Mouse (Mus musculus) liver, embryonic 16.5 days (tissue): ENCODE results near the gene Olfr320. TPM values are rescaled to one million over a fixed set of nuclear protein-coding genes. Genes with fewer than 3 reads are reported as not detected.
A peak's percentile ranks its signal among the peaks of the same experiment; 100 is the strongest.

Experiments
- ATAC-seq: fragments of 200-750 bp; cut with Nextera tagmentation; 2 replicates; pipeline ENCODE4 v1.8.0; 2017; ENCODE audit warnings: low read depth, mild to moderate bottlenecking, moderate number of reproducible peaks, moderate library complexity
- H3K27ac ChIP-seq: fragments of 300-500 bp; sonication (generic); 2 replicates; pipeline ENCODE4 v1.5.1; 2014; ENCODE audit warnings: mild to moderate bottlenecking, low read length
- H3K27me3 ChIP-seq: fragments of 300-500 bp; sonication (generic); 2 replicates; pipeline ENCODE4 v1.6.1; 2014; ENCODE audit warnings: low read depth, low read length, mixed read lengths; ENCODE audit not compliant: control insufficient read depth, insufficient read depth
- H3K36me3 ChIP-seq: fragments of 300-500 bp; sonication (generic); 2 replicates; pipeline ENCODE4 v1.6.1; 2014; ENCODE audit warnings: mild to moderate bottlenecking; ENCODE audit not compliant: control insufficient read depth, insufficient read depth
- H3K4me1 ChIP-seq: fragments of 300-500 bp; sonication (generic); 2 replicates; pipeline ENCODE4 v1.6.1; 2014; ENCODE audit warnings: low read depth, low read length, mixed read lengths; ENCODE audit not compliant: control insufficient read depth
- H3K4me2 ChIP-seq: fragments of 300-500 bp; sonication (generic); 2 replicates; pipeline ENCODE4 v1.6.1; 2014; ENCODE audit warnings: low read depth, low read length, mixed read lengths
- H3K4me3 ChIP-seq: fragments of 300-500 bp; sonication (generic); 2 replicates; pipeline ENCODE4 v1.5.1; 2014; ENCODE audit warnings: low read depth, mild to moderate bottlenecking, low read length
- H3K9ac ChIP-seq: fragments of 300-500 bp; sonication (generic); 2 replicates; pipeline ENCODE4 v1.6.1; 2014; ENCODE audit warnings: low read depth, low read length
- H3K9me3 ChIP-seq: fragments of 300-500 bp; sonication (generic); replicated peaks from 2 replicates; pipeline ENCODE4 v1.6.1; 2016; ENCODE audit warnings: low read length; ENCODE audit not compliant: control insufficient read depth
- WGBS: fragments of 180-500 bp; shearing (Covaris S2); extraction: QIAGEN DNeasy Blood & Tissue Kit; methylation state at CpG from one replicate; pipeline ENCODE4 v1.1.7; 2014; ENCODE audit not compliant: insufficient replicate concordance; 5-methylcytosine and 5-hydroxymethylcytosine counted together
- polyA plus RNA-seq: library from polyadenylated mRNA; unstranded; fragments of >200 nt; fragmentation: Nextera tagmentation; extraction: Ambion mirVana; gene quantifications from 2 replicates; pipeline ENCODE4 v1.2.1, GENCODE M21; 2015

Gene Olfr320
- polyA plus RNA-seq: not detected in 2 replicates

GRCm38 (mm10) chr11:58680799-58681198 lies at the start of gene Olfr320:
Gene Olfr320, plus strand, starts transcription at chr11:58681099.
- no peaks in the 10 kb centered on the region for H3K9me3 ChIP-seq
- H3K4me1 ChIP-seq: no peaks in the 10 kb centered on the region
- ATAC-seq: no peak
- H3K27ac ChIP-seq: no peak within 1 kb of the TSS
- no peak within 1 kb of the TSS for H3K4me2 ChIP-seq
- no peak within 1 kb of the TSS for H3K9ac ChIP-seq
- H3K4me3 ChIP-seq: no peak within 1 kb of the TSS
- WGBS: 44% methylated on average over 1 of the region's 1 CpGs
- H3K36me3 ChIP-seq: no peaks in the 10 kb centered on the region
- no peaks in the 10 kb centered on the region for H3K27me3 ChIP-seq

- H3K4me1 ChIP-seq: peaks cover 10% of the 10 kb centered on the region
- no peaks in the 10 kb centered on the region for H3K9me3 ChIP-seq
- no peaks in the 10 kb centered on the region for H3K36me3 ChIP-seq
- H3K4me3 ChIP-seq: no peak overlapping the region
- H3K4me2 ChIP-seq: no peak overlapping the region
- ATAC-seq: no peak
- WGBS: 51% methylated on average over 4 of the region's 4 CpGs
- H3K27me3 ChIP-seq: no peaks in the 10 kb centered on the region
- H3K27ac ChIP-seq: no peak overlapping the region
- H3K9ac ChIP-seq: no peak overlapping the region
Measured at GRCm38 (mm10) chr11:58634878-58635277, 46.0 kb upstream of the Olfr320 start.

GRCm38 (mm10) chr11:58636376-58636977 lies 44.4 kb upstream of the Olfr320 start:
- 11% methylated on average over 4 of the region's 4 CpGs for WGBS
- H3K9me3 ChIP-seq: no peaks in the 10 kb centered on the region
- H3K36me3 ChIP-seq: no peaks in the 10 kb centered on the region
- H3K27me3 ChIP-seq: no peaks in the 10 kb centered on the region
- no peak for ATAC-seq
- H3K4me2 ChIP-seq: no peak overlapping the region
- no peak overlapping the region for H3K4me3 ChIP-seq
- H3K27ac ChIP-seq: no peak overlapping the region
- no peak overlapping the region for H3K9ac ChIP-seq
- H3K4me1 ChIP-seq: peaks cover 11% of the 10 kb centered on the region

DNA sequence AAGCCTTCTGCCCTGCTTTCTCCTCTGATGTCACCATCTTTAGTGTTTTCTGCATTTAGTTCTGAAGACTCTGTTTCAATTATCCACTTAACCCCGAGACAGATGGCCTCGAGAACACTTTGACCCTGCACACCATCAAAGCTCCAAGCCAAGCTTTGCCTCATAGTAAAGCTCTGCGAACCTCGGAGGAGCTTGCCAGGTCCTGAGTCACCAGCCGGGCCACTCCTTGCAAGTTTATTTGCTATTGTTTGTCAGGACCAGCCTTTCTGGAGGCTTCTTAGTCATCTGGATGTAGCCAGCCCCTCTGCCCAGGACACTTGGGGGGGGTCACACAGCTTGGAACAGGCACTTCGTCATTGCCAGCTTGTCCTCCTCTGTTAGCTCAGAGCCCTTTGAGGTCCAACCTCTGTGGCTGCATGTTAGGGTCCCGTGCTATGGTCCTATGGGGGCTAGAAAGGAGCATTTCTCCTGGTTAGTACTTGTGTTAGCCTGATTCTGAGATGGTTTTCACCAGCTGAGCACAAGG lies 42.7 kb upstream of the Olfr320 start:
- no peak overlapping the region for H3K4me3 ChIP-seq
- 70% methylated on average over 7 of the region's 7 CpGs for WGBS
- H3K36me3 ChIP-seq: 0 out of 2 replicates have a peak, but pooled peaks cover 3% of the 10 kb centered on the region
- no peaks in the 10 kb centered on the region for H3K27me3 ChIP-seq
- peaks cover 17% of the 10 kb centered on the region for H3K4me1 ChIP-seq
- no peak overlapping the region for H3K9ac ChIP-seq
- ATAC-seq: no peak
- H3K4me2 ChIP-seq: no peak overlapping the region
- no peaks in the 10 kb centered on the region for H3K9me3 ChIP-seq
- no peak overlapping the region for H3K27ac ChIP-seq

- Histone ChIP-seq H3K27me3 (no peaks in the 10 kb centered on the region), H3K9ac (peak within 1 kb of the TSS; percentile 89), H3K36me3 (peaks cover 14% of the 10 kb centered on the region), H3K9me3 (no peaks in the 10 kb centered on the region), H3K4me2 (peak within 1 kb of the TSS; percentile 73), H3K4me3 (peak within 1 kb of the TSS; percentile 73), H3K27ac (peak within 1 kb of the TSS; percentile 100), H3K4me1 (peaks cover 21% of the 10 kb centered on the region)
- peak; percentile 17 for ATAC-seq
- WGBS: under 1% methylated on average over 34 of the region's 34 CpGs
Measured at GRCm38 (mm10) chr11:58640272-58640867, 40.5 kb upstream of the Olfr320 start, which contains the start of gene Trim58. Gene Trim58, plus strand, starts transcription at chr11:58640465.

DNA sequence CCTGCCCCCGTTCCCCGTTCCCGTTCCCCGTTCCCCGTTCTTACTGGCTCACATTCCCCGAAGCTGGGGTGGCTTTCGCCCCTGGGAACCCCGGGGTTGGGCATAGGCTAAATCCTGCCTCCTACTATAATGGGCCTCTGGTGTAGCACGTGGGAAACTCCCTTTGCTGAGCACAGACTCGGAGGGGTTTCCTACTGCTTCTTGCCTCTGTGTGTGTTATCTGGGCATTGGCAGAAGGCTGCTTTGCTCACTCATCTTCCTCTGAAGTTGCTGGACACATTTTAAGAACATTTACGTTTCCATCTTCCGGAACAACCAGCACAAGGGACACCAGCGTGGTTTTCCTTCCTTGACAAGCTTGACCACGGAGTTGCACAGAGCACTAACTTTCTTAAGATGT lies 39.8 kb upstream of the Olfr320 start:
- peak overlapping the region; percentile 73 for H3K4me3 ChIP-seq
- WGBS: 6% methylated on average over 14 of the region's 14 CpGs
- peak overlapping the region; percentile 100 for H3K27ac ChIP-seq
- ATAC-seq: peak; percentile 75
- peak overlapping the region; percentile 89 for H3K9ac ChIP-seq
- H3K4me2 ChIP-seq: peak overlapping the region; percentile 73
- H3K27me3 ChIP-seq: no peaks in the 10 kb centered on the region
- peaks cover 21% of the 10 kb centered on the region for H3K4me1 ChIP-seq
- H3K9me3 ChIP-seq: no peaks in the 10 kb centered on the region
- H3K36me3 ChIP-seq: peaks cover 21% of the 10 kb centered on the region

DNA sequence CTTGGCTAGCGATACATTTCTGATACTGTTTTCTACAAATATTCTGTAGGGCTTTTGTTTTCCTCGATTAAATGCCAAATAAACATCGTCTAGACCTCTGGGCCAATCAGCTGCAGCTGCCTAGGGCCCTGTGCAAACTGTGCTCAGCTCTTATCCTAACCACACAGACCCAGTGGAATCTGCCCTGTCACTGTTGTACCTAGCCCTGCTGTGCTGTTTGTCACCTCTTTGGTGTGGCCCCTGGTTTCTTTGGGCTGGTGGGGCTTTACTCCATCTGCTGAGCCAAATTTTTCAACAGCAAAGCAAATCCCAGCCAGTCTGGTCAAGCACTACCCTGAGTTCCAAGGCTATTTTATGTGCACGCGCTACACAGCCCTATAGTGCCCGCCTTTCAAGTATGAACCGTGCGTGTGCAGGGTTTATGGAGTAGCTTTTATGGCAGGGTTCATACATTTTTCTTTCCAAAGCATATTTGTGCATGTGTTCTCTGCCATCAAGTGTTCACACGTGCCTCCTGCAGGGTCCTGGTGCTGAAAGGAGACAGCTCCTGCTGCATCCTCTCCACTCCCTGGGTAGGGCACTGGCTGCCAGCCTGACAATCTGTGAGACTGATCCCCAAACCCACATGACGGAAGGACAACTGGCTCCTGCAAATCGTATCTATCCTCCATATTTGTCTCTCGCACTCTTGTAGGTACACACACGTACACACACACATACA lies 39.1 kb upstream of the Olfr320 start:
- peak overlapping the region; percentile 73 for H3K4me3 ChIP-seq
- H3K27ac ChIP-seq: peak overlapping the region; percentile 100
- no peaks in the 10 kb centered on the region for H3K9me3 ChIP-seq
- peaks cover 19% of the 10 kb centered on the region for H3K4me1 ChIP-seq
- H3K4me2 ChIP-seq: peak overlapping the region; percentile 73
- H3K9ac ChIP-seq: peak overlapping the region; percentile 89
- whole genome bisulfite sequencing: 37% methylated on average over 13 of the region's 13 CpGs
- H3K27me3 ChIP-seq: no peaks in the 10 kb centered on the region
- H3K36me3 ChIP-seq: peaks cover 24% of the 10 kb centered on the region
- ATAC-seq: peak; percentile 98

DNA sequence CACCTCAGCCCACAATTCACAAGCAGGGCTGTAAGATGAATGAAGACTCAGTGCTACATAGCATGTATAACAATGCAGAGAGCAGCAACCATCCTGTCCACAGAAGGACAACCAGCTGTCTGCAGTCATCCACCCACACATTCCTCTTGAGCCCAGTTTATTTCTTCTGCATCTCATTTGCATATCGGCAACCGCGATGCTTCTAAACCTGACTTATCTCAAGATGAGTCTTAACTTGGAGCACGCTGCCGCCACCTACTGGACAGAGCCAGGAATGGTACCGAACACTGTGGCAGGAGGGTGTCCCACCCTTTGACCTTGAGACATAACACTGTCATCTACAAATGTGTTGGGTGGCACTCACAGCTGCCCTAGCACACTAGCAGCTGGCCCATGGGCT lies 37.5 kb upstream of the Olfr320 start:
- no peak for ATAC-seq
- Histone ChIP-seq H3K27me3 (no peaks in the 10 kb centered on the region), H3K9ac (peak overlapping the region; percentile 50), H3K9me3 (no peaks in the 10 kb centered on the region), H3K36me3 (peaks cover 34% of the 10 kb centered on the region), H3K27ac (peak overlapping the region; percentile 100), H3K4me3 (peak overlapping the region; percentile 40), H3K4me1 (peaks cover 18% of the 10 kb centered on the region), H3K4me2 (peak overlapping the region; percentile 73)
- WGBS: 25% methylated on average over 6 of the region's 6 CpGs
